Mouse (Mus musculus): Measurements from ENCODE around the gene Trem2.

DNA sequence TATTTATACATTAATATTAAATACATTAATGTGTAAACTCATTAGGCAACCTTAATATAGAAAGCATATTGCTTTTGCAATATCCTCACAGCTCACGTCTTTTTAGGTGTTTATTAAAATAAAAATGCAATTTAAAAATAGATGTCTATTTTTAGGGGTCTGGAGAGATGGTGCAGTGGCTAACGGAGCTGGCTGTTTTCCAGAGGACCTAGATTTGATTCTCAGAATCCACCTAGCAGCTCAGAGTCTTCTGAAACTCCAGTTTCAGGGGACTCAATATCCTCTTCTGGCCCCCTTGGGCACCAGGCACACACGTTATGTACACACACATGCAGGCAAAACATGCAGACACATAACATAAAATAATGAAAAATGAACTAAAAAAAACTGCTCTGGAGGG, 16.1 kb downstream of the Trem2 start:
- no peak for TF ChIP-seq CTCF (conservative IDR thresholded peaks at IDR 0.05; ENCODE audit: insufficient read depth, insufficient read length, low read depth, low read length)
- no peak for TF ChIP-seq POLR2A (IDR thresholded peaks at IDR 0.05; ENCODE audit: low read depth, low read length)

Data from kidney, adult 2 months (tissue).